Mouse (Mus musculus) T-cell, adult 66 days (primary cell): ENCODE measurements around the gene Rpl38. TPM values are rescaled to one million over a fixed set of nuclear protein-coding genes. Genes with fewer than 3 reads are reported as not detected.

ENCODE experiments used
- total RNA-seq, 2 experiments: library from RNA; stranded (reverse); gene quantifications; 3 replicates in 1 of 2; 4 replicates in 1 of 2; pipeline ENCODE4 v1.2.4; 2023

Gene Rpl38
- total RNA-seq, result 1,000 to 10,000 TPM; 2,804 to 2,820 TPM

GRCm38 (mm10) chr11:114668301-114668710, at the start of gene Rpl38:
Gene Rpl38, plus strand, starts transcription at chr11:114668524.

GRCm38 (mm10) chr11:114675341-114675825, 7.1 kb downstream of the Rpl38 start, which contains the start of gene Ttyh2:
Gene Ttyh2, plus strand, starts transcription at chr11:114675431.

Other genes starting within 250 kb of the Rpl38 start
- 1 to 10 TPM in 1 of 2 experiments, under 1 TPM in 1; 0.74 to 1.7 TPM for gene Ttyh2, start 6.9 kb downstream of the Rpl38 start, total RNA-seq
- not detected for gene Dnaic2, start 58.9 kb downstream of the Rpl38 start, total RNA-seq
- gene Kif19a, start 96.9 kb downstream of the Rpl38 start, total RNA-seq, result under 1 TPM in 1 of 2 experiments, not detected in 1; 0.29 TPM
- gene Btbd17, start 127.4 kb downstream of the Rpl38 start, total RNA-seq, result not detected
- not detected for gene Gpr142, start 130.4 kb downstream of the Rpl38 start, total RNA-seq
- gene Gprc5c, start 182.6 kb downstream of the Rpl38 start, total RNA-seq, result under 1 TPM in 1 of 2 experiments, not detected in 1; 0.26 TPM
- gene Cd300a, start 221.5 kb downstream of the Rpl38 start, total RNA-seq, result under 1 TPM; 0.15 to 0.96 TPM